Mouse (Mus musculus): ENCODE results near the gene Adarb1. TPM values are rescaled to one million over a fixed set of nuclear protein-coding genes. Genes with fewer than 3 reads are reported as not detected.

Gene Adarb1
- polyA plus RNA-seq, 1 experiment from 2014 or later: 6.3 TPM

DNA sequence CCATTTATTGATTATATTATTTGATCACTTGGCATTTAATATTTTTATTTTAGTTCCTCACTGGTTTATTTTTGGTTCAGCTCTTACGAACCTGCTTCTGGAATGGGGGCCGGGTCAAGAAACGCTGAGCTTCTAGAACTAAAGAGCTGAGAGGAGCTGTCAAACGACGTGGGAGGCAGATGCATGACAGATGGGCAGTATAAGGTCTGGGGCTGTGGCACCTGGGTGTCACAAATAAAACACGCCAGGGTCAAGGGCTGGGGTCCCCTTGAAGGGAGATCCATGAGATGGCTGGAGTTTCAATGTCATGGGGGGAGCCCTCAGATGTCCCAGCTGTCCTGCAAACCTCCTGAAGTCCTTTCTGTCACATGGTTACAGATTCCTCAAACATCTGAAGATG lies 36.7 kb upstream of the Adarb1 start:
- H3K27ac ChIP-seq (ENCODE audit: low read depth, low read length): no peak overlapping the region
- 73% methylated on average over 6 of the region's 6 CpGs for WGBS
- no peak for ATAC-seq (ENCODE audit: low FRiP score)
- H3K4me1 ChIP-seq (replicated peaks; ENCODE audit: control insufficient read depth, insufficient read depth, low read length): no peaks in the 10 kb centered on the region
- no peaks in the 10 kb centered on the region for H3K9me3 ChIP-seq (ENCODE audit: control insufficient read depth, low read length)
- H3K27me3 ChIP-seq (ENCODE audit: control insufficient read depth, insufficient read depth, low read length): no peaks in the 10 kb centered on the region
- H3K4me2 ChIP-seq (replicated peaks; ENCODE audit: low read depth, low read length): no peak overlapping the region
- H3K9ac ChIP-seq (ENCODE audit: low read depth, low read length): no peak overlapping the region
- H3K36me3 ChIP-seq (ENCODE audit: control insufficient read depth, insufficient read depth, low read length): no peaks in the 10 kb centered on the region
- H3K4me3 ChIP-seq (ENCODE audit: low read depth, low read length): no peak overlapping the region
- DNase-seq (ENCODE audit: low spot score): no peak

DNA sequence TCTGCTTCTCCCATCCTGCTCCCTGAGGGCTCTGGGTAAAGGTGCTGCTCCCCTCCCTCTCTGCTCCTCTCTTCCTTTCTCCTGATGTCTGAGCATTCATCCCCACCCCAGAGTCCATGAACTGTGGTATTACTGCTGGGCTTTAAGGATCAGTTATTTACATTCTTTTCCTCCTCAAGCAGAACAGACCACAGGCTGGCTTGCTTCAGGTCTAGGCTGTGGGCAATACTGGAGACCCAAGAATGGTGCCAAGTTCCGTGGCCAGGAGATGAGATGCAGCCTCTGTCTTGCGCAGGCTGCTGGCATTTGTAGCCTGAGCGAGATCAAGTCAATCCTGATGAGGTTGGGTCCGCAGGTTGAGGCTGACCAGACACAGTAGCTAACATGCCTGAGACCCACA lies 33.8 kb upstream of the Adarb1 start:
- WGBS: 93% methylated on average over 4 of the region's 4 CpGs
- no peaks in the 10 kb centered on the region for H3K36me3 ChIP-seq (ENCODE audit: control insufficient read depth, insufficient read depth, low read length)
- no peak overlapping the region for H3K27ac ChIP-seq (ENCODE audit: low read depth, low read length)

DNA sequence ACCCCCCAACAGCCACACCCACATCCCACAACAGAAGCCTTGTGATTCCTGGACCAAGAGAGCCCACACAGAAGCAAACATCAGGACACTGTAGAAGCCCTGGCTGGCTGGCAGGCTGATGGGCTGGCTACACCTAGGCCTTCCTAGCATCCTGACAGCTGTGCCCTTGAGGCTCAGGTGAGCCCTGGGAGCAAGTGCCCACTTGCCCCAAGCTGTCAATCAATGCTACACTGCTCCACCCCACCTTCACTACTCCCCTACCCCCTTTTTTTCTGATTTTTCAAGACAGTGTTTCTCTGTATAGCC lies 32.0 kb upstream of the Adarb1 start:
- Histone ChIP-seq H3K4me2 (replicated peaks; ENCODE audit: low read depth, low read length) (no peak overlapping the region), H3K27ac (ENCODE audit: low read depth, low read length) (no peak overlapping the region), H3K4me3 (ENCODE audit: low read depth, low read length) (no peak overlapping the region), H3K9me3 (ENCODE audit: control insufficient read depth, low read length) (no peaks in the 10 kb centered on the region), H3K27me3 (ENCODE audit: control insufficient read depth, insufficient read depth, low read length) (no peaks in the 10 kb centered on the region), H3K36me3 (ENCODE audit: control insufficient read depth, insufficient read depth, low read length) (no peaks in the 10 kb centered on the region), H3K9ac (ENCODE audit: low read depth, low read length) (no peak overlapping the region), H3K4me1 (replicated peaks; ENCODE audit: control insufficient read depth, insufficient read depth, low read length) (no peaks in the 10 kb centered on the region; the same call in 1 of the 2 replicates)
- DNase-seq (ENCODE audit: low spot score) (no peak), ATAC-seq (ENCODE audit: low FRiP score) (no peak)

More for the DNA sequence above, 33.8 kb upstream of the Adarb1 start:
- H3K4me3 ChIP-seq (ENCODE audit: low read depth, low read length): no peak overlapping the region
- ATAC-seq (ENCODE audit: low FRiP score) (no peak), DNase-seq (ENCODE audit: low spot score) (no peak)
- no peaks in the 10 kb centered on the region for H3K9me3 ChIP-seq (ENCODE audit: control insufficient read depth, low read length)
- no peak overlapping the region for H3K4me2 ChIP-seq (replicated peaks; ENCODE audit: low read depth, low read length)
- no peaks in the 10 kb centered on the region for H3K27me3 ChIP-seq (ENCODE audit: control insufficient read depth, insufficient read depth, low read length)
- H3K4me1 ChIP-seq (replicated peaks; ENCODE audit: control insufficient read depth, insufficient read depth, low read length): no peaks in the 10 kb centered on the region; the same call in 1 of the 2 replicates
- no peak overlapping the region for H3K9ac ChIP-seq (ENCODE audit: low read depth, low read length)

DNA sequence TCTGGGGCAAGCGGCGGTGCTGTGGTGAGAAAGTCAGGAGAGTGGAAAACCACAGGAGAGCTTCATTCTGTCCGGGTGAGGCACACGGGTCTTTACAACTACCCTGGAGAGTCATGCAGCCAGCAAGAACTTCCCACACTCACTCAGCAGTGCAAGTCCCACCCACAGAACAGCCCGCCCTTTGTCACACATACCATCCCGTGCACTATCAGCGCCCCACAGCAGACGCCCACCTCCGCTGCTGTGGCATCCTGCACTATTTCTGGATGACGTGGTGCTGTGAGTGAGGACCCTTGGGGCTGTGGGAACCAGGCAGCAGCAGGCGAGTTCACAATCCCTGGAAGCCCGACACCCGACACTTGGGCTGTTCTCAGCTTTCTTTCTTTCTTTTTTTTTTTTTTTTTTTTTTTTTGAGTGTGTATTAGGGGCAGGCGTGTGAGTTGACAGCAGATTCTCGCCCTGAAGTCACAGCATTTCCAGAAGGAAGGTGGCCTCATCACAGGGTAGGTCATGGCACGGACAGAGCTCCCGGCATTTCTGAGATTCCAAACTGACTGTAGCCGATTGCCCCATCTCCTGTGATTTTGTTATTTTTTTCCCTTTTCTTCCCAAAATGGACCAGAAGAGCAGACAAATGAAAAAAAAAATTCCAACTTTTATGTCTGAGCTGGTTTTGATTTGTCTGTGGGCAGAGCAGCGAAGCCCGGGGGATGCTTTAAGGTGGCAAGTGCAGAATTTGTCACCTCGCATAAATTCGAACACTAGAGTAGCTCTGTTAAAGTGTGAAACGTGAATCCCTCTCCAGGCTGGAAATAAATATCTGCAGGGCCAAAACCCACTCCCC lies 31.5 kb upstream of the Adarb1 start:
- DNase-seq (ENCODE audit: low spot score): peak; percentile 27
- H3K27ac ChIP-seq (ENCODE audit: low read depth, low read length): no peak overlapping the region
- WGBS: 42% methylated on average over 23 of the region's 23 CpGs

GRCm38 (mm10) chr10:77448698-77449247 lies 30.7 kb upstream of the Adarb1 start:
- no peak for ATAC-seq (ENCODE audit: low FRiP score)
- Histone ChIP-seq H3K9ac (ENCODE audit: low read depth, low read length) (no peak overlapping the region), H3K4me1 (replicated peaks; ENCODE audit: control insufficient read depth, insufficient read depth, low read length) (no peaks in the 10 kb centered on the region; the same call in 1 of the 2 replicates), H3K9me3 (ENCODE audit: control insufficient read depth, low read length) (no peaks in the 10 kb centered on the region), H3K4me3 (ENCODE audit: low read depth, low read length) (no peak overlapping the region), H3K27me3 (ENCODE audit: control insufficient read depth, insufficient read depth, low read length) (no peaks in the 10 kb centered on the region), H3K36me3 (ENCODE audit: control insufficient read depth, insufficient read depth, low read length) (no peaks in the 10 kb centered on the region), H3K4me2 (replicated peaks; ENCODE audit: low read depth, low read length) (no peak overlapping the region), H3K27ac (ENCODE audit: low read depth, low read length) (no peak overlapping the region)
- DNase-seq (ENCODE audit: low spot score): no peak
- 81% methylated on average over 6 of the region's 6 CpGs for WGBS

More for the DNA sequence above, 31.5 kb upstream of the Adarb1 start:
- H3K4me1 ChIP-seq (replicated peaks; ENCODE audit: control insufficient read depth, insufficient read depth, low read length): no peaks in the 10 kb centered on the region; the same call in 1 of the 2 replicates
- H3K9ac ChIP-seq (ENCODE audit: low read depth, low read length): no peak overlapping the region
- H3K9me3 ChIP-seq (ENCODE audit: control insufficient read depth, low read length): no peaks in the 10 kb centered on the region
- H3K36me3 ChIP-seq (ENCODE audit: control insufficient read depth, insufficient read depth, low read length): no peaks in the 10 kb centered on the region
- ATAC-seq (ENCODE audit: low FRiP score): no peak
- no peak overlapping the region for H3K4me2 ChIP-seq (replicated peaks; ENCODE audit: low read depth, low read length)
- H3K27me3 ChIP-seq (ENCODE audit: control insufficient read depth, insufficient read depth, low read length): no peaks in the 10 kb centered on the region
- H3K4me3 ChIP-seq (ENCODE audit: low read depth, low read length): no peak overlapping the region

DNA sequence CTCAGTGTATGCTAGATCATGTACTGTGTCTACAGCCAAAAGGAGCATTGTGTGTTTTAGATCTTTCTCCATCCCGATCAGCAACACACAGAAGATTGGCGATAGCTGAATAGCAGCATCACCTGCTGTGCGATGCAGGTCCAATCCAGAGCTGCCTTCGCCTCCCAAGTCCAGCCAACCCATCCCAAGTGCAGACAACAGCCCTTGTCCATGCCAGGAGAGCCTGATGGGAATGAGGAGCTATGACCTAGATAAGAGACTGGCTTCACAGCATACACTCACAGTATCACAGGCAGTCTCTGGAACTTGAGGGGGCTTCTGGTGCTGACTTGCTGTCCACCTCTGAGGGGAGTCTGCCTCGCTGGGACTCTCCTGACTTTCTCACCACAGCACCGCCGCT lies 30.1 kb upstream of the Adarb1 start:
- 72% methylated on average over 7 of the region's 7 CpGs for WGBS
- Histone ChIP-seq H3K27me3 (ENCODE audit: control insufficient read depth, insufficient read depth, low read length) (no peaks in the 10 kb centered on the region), H3K27ac (ENCODE audit: low read depth, low read length) (no peak overlapping the region), H3K36me3 (ENCODE audit: control insufficient read depth, insufficient read depth, low read length) (no peaks in the 10 kb centered on the region), H3K9ac (ENCODE audit: low read depth, low read length) (no peak overlapping the region), H3K4me1 (replicated peaks; ENCODE audit: control insufficient read depth, insufficient read depth, low read length) (no peaks in the 10 kb centered on the region; the same call in 1 of the 2 replicates), H3K9me3 (ENCODE audit: control insufficient read depth, low read length) (no peaks in the 10 kb centered on the region), H3K4me2 (replicated peaks; ENCODE audit: low read depth, low read length) (no peak overlapping the region), H3K4me3 (ENCODE audit: low read depth, low read length) (no peak overlapping the region)
- ATAC-seq (ENCODE audit: low FRiP score) (no peak), DNase-seq (ENCODE audit: low spot score) (no peak)

GRCm38 (mm10) chr10:77447755-77448154 lies 29.7 kb upstream of the Adarb1 start:
- Histone ChIP-seq H3K9me3 (ENCODE audit: control insufficient read depth, low read length) (no peaks in the 10 kb centered on the region), H3K4me3 (ENCODE audit: low read depth, low read length) (no peak overlapping the region), H3K4me2 (replicated peaks; ENCODE audit: low read depth, low read length) (no peak overlapping the region), H3K27ac (ENCODE audit: low read depth, low read length) (no peak overlapping the region), H3K27me3 (ENCODE audit: control insufficient read depth, insufficient read depth, low read length) (no peaks in the 10 kb centered on the region), H3K9ac (ENCODE audit: low read depth, low read length) (no peak overlapping the region), H3K4me1 (replicated peaks; ENCODE audit: control insufficient read depth, insufficient read depth, low read length) (no peaks in the 10 kb centered on the region; the same call in 1 of the 2 replicates), H3K36me3 (ENCODE audit: control insufficient read depth, insufficient read depth, low read length) (no peaks in the 10 kb centered on the region)
- ATAC-seq (ENCODE audit: low FRiP score): no peak
- WGBS: 15% methylated on average over 2 of the region's 2 CpGs
- no peak for DNase-seq (ENCODE audit: low spot score)

DNA sequence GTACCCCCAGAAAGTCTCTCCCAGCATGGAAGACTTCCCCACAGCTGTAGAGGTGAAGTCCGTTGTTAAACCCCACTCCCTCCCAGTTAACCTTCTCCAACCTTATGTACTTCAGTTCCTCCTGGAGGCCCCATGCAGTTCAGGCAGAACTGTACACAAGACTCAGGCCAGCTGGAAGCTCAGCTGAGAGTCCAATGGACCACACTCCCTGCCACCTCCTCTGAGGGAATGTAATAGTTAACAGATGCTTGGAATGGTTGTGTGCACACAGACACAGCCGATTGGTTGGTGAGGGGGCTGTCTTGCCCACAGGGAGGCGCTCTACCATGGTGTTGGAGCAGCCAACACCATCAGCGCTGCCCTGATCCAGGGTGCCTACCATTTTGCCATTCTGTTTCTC lies 24.2 kb upstream of the Adarb1 start:
- Histone ChIP-seq H3K4me1 (replicated peaks; ENCODE audit: control insufficient read depth, insufficient read depth, low read length) (no peaks in the 10 kb centered on the region), H3K27me3 (ENCODE audit: control insufficient read depth, insufficient read depth, low read length) (no peaks in the 10 kb centered on the region), H3K4me3 (ENCODE audit: low read depth, low read length) (no peak overlapping the region), H3K27ac (ENCODE audit: low read depth, low read length) (no peak overlapping the region), H3K36me3 (ENCODE audit: control insufficient read depth, insufficient read depth, low read length) (no peaks in the 10 kb centered on the region), H3K4me2 (replicated peaks; ENCODE audit: low read depth, low read length) (no peak overlapping the region), H3K9ac (ENCODE audit: low read depth, low read length) (no peak overlapping the region), H3K9me3 (ENCODE audit: control insufficient read depth, low read length) (no peaks in the 10 kb centered on the region)
- DNase-seq (ENCODE audit: low spot score) (no peak), ATAC-seq (ENCODE audit: low FRiP score) (no peak)
- 66% methylated on average over 4 of the region's 4 CpGs for WGBS

- no peak overlapping the region for H3K4me3 ChIP-seq (ENCODE audit: low read depth, low read length)
- WGBS: 80% methylated on average over 3 of the region's 3 CpGs
These were observed 23.7 kb upstream of the Adarb1 start for GRCm38 (mm10) chr10:77441812-77442211.

More at GRCm38 (mm10) chr10:77441812-77442211, 23.7 kb upstream of the Adarb1 start:
- H3K4me2 ChIP-seq (replicated peaks; ENCODE audit: low read depth, low read length): no peak overlapping the region
- no peaks in the 10 kb centered on the region for H3K36me3 ChIP-seq (ENCODE audit: control insufficient read depth, insufficient read depth, low read length)
- no peaks in the 10 kb centered on the region for H3K27me3 ChIP-seq (ENCODE audit: control insufficient read depth, insufficient read depth, low read length)
- ATAC-seq (ENCODE audit: low FRiP score): no peak
- no peak overlapping the region for H3K9ac ChIP-seq (ENCODE audit: low read depth, low read length)
- H3K27ac ChIP-seq (ENCODE audit: low read depth, low read length): no peak overlapping the region
- no peaks in the 10 kb centered on the region for H3K9me3 ChIP-seq (ENCODE audit: control insufficient read depth, low read length)
- no peaks in the 10 kb centered on the region for H3K4me1 ChIP-seq (replicated peaks; ENCODE audit: control insufficient read depth, insufficient read depth, low read length)
- DNase-seq (ENCODE audit: low spot score): no peak

Data from hindbrain, embryonic 11.5 days (tissue).